ENCODE assay signal across 8 mouse cellular contexts in genomic region chrX:103109181-103109580, GRCm38 (mm10).
A peak's percentile ranks its signal among the peaks of the same experiment; 100 is the strongest.
DNase-seq lines count a peak whose midpoint lies in the region; ATAC-seq lines count a peak whose summit lies in the region.

No protein-coding gene starts in this region.

- peak; percentile 15 for DNase-seq in kidney, postnatal 10 days
- DNase-seq in kidney, adult 11 months, result no peak
- peak; percentile 64 for DNase-seq in R1 (ENCODE audit: low read depth, low spot score)
- peak; percentile 12 to 24 for DNase-seq in cerebellum, postnatal 36 days
- DNase-seq in left cerebral cortex, postnatal 14 days (ENCODE audit: low spot score in 2 of 2), result peak; percentile 28 to 36
- DNase-seq in thymus, postnatal 14 days, result no peak
- DNase-seq in testis, postnatal 10 days (ENCODE audit: low spot score), result no peak

- ATAC-seq in activated CD4-positive, CD25-positive, alpha-beta regulatory T cell, adult 4 months, result no peak

- intact Hi-C loops in left cerebral cortex, postnatal 14 days (cut with DNase I), result loop anchor here (5.0 kb wide), 1 partner anchor 152 kb away; no protein-coding TSS in a partner anchor

Comparison
In these comparisons a context has a peak if more than half of its experiments do, and no peak if none do; other contexts are left out.
1. DNase-seq: peak in kidney, postnatal 10 days (single experiment), R1 (single experiment), cerebellum, postnatal 36 days (2 of 2) and left cerebral cortex, postnatal 14 days (2 of 2); none in kidney, adult 11 months (single experiment), thymus, postnatal 14 days (single experiment) and testis, postnatal 10 days (single experiment).